Mouse (Mus musculus) left cerebral cortex, postnatal 14 days (tissue): Measurements from ENCODE around the gene Vmn2r1. TPM values are rescaled to one million over a fixed set of nuclear protein-coding genes. Genes with fewer than 3 reads are reported as not detected.

Experiments
- DNase-seq, 2 experiments: peaks; one replicate each; pipeline ENCODE4 v3.0.0; 2021 to 2022; ENCODE audit warnings: low spot score in 2 of 2, mixed read lengths in 1 of 2
- intact Hi-C: fragments of 180-260 bp; cut with DNase I; formaldehyde crosslinking; loops from one replicate; pipeline ENCODE4 v1.15.1; 2025
- long read RNA-seq, 2 experiments: library from polyadenylated mRNA; stranded (forward); transcript quantifications; one replicate each; pipeline ENCODE4 v2.0.0; 2021
- total RNA-seq, 2 experiments: library from RNA; stranded (reverse); gene quantifications; 2 replicates each; pipeline ENCODE4 v1.2.3; 2021

Vmn2r1 gene
- under 1 TPM; 0.34 to 0.44 TPM for total RNA-seq
- long read RNA-seq, experiment 1: 0 reads
- long read RNA-seq, experiment 2: 0 reads

- DNase-seq: no peak
- intact Hi-C loops: no loop called here
Observed at GRCm38 (mm10) chr3:64081247-64081646, at the start of gene Vmn2r1. Gene Vmn2r1 (plus strand): TSS chr3:64081547.

DNA sequence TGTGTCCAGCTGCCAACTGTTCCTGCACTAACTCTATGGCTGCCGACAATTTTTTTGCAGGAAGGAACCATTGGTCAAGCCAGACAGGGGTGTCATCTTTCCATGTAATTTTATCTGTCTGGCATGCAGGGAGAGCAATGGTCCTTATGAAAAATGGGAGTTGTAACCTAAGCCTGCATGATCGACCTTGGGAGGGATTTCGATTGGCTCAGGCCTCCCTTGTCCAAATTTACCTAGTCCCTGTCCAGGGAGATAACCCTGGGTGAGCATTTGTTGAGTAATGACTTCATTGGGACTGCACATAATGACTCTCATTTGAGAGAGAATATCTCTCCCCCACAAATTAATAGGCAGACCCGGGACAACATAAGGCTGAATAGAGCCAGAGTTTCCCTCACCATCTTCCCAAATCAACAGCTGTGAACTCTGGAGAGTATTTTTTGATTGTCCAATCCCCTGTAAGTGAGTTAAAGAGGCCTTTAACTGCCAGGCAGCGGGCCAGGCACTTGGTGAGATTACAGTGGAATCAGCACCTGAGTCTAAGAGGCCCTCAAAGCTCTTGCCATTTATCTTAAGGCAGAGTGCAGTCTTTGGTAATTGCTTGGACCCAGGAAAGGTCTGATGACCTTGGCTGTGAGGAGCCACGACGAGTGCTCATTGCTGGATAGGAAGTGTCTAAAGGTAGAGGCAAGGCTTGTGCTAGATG lies 43.1 kb upstream of the Vmn2r1 start:
- no peak for DNase-seq
- intact Hi-C loops: loop anchor here (2.0 kb wide), 1 partner anchor 753 kb away; no protein-coding TSS in a partner anchor

GRCm38 (mm10) chr3:64039818-64040784 lies 41.2 kb upstream of the Vmn2r1 start:
- intact Hi-C loops: loop anchor here (2.0 to 5.0 kb wide), 3 partner anchors 187 to 751 kb away; no protein-coding TSS in a partner anchor
- peak; percentile 83 to 91 for DNase-seq

DNA sequence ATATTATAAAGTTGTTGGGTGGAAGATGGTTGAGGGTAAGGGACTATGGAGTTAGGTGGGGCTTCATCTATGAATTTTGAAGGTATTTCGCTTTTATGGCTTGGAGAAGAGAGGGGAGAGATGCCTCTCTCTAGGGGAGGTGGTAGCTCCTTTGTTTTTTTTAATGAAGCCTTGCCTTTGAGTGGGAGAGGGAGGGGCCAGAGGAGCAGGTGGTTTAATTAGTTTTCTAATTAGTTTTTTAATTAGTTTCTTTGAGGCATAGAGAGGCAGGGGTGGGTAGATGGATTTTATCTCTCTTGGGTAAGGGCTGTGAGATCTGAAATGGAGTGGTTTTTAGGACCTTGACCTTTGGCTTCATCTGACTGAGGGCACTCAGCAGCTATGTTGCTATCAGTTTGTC lies 31.4 kb downstream of the Vmn2r1 start:
- no peak for DNase-seq
- intact Hi-C loops: no loop called here

- intact Hi-C loops: no loop called here
- DNase-seq: no peak
Observed at GRCm38 (mm10) chr3:64113352-64114046, 32.2 kb downstream of the Vmn2r1 start.

DNA sequence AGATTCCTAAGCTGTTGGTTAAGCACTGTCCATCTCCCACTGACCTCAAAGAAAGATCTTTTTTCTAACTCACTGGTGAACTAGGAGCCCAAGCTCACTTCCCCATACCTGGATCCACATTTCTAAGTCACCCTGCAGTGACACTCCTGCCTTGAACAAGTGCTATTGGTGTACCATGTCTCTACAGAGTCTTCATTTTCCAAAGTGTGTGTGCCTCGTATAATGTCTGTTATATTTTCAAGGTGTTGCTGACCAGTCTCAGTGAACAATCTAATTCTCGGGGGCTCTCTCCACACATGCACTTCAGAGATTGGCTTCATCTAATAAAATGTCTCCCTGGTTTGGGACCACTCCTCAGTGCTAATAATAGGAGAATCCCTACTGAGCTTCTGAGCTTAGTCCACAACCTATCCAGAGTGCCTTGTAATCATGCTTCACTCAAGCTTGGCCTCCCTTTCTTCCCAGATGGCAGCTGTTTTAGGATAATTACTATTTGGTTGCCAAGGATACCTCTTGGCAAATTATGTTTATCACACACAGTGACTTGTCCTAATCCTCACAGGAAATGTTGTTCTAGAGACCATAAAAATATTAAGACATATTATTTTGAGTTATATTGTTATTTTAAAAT lies 60.6 kb downstream of the Vmn2r1 start, which contains the start of gene Vmn2r2:
Gene Vmn2r2 (minus strand): TSS at position 51 of the 631 bp plus-strand sequence.
- no peak for DNase-seq
- intact Hi-C loops: no loop called here

Other genes starting within 250 kb of the Vmn2r1 start
- 1 to 10 TPM; 6.0 to 8.4 TPM for gene Plch1, start 182.1 kb upstream of the Vmn2r1 start, total RNA-seq
- gene E130311K13Rik, start 152.1 kb upstream of the Vmn2r1 start, total RNA-seq: 10 to 100 TPM; 11.3 to 11.9 TPM
- gene Slc33a1, start 116.8 kb upstream of the Vmn2r1 start, total RNA-seq: 10 to 100 TPM; 26.4 to 27.1 TPM
- 10 to 100 TPM; 39.1 to 40.8 TPM for gene Gmps, start 105.4 kb upstream of the Vmn2r1 start, total RNA-seq
- not detected for gene Vmn2r2, start 60.4 kb downstream of the Vmn2r1 start, total RNA-seq
- not detected for gene Vmn2r3, start 208.2 kb downstream of the Vmn2r1 start, total RNA-seq